Mouse (Mus musculus): Measurements from ENCODE around the gene B4galt2. TPM values are rescaled to one million over a fixed set of nuclear protein-coding genes. Genes with fewer than 3 reads are reported as not detected.

Gene B4galt2
- polyA plus RNA-seq, 1 experiment = 0.23 TPM

DNA sequence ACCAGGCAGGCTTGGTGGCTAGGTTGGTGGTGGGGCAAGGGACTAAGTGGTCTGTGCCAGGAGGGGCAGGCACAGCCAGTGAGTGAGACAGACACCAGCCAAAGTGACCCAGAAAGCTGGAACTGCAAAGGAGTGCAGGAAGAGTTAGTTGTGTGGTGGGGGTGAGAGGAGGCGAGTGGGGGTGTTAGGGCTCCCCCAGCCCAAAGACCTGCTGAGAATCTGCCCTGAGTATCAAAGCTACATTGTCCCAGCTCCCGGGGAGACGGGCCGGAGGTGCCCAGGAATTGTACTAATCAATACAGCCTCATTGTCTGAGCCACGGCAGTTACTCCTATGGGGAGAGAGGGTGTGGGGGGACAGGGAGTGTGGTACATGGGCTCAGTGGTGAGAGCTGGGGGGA, 33.8 kb downstream of the B4galt2 start:
- TF ChIP-seq GATA1 (IDR thresholded peaks at IDR 0.05; ENCODE audit: low read length) (no peak), TAL1 (IDR thresholded peaks at IDR 0.05; ENCODE audit: low read length) (no peak)
- Histone ChIP-seq H3K4me3 (replicated peaks) (no peak overlapping the region), H3K9me3 (ENCODE audit: control insufficient read depth, low read length) (no peaks in the 10 kb centered on the region), H3K36me3 (ENCODE audit: control insufficient read depth) (peaks cover 100% of the 10 kb centered on the region), H3K27me3 (ENCODE audit: control insufficient read depth) (no peaks in the 10 kb centered on the region; the same call in 1 of the 2 replicates), H3K4me1 (ENCODE audit: control insufficient read depth) (peaks cover 87% of the 10 kb centered on the region)

GRCm38 (mm10) chr4:117849063-117849462, 34.2 kb downstream of the B4galt2 start:
- no peak overlapping the region for H3K4me3 ChIP-seq (replicated peaks)
- TF ChIP-seq TAL1 (IDR thresholded peaks at IDR 0.05; ENCODE audit: low read length) (no peak), GATA1 (IDR thresholded peaks at IDR 0.05; ENCODE audit: low read length) (no peak)
- H3K36me3 ChIP-seq (ENCODE audit: control insufficient read depth) = peaks cover 100% of the 10 kb centered on the region
- H3K9me3 ChIP-seq (ENCODE audit: control insufficient read depth, low read length) = no peaks in the 10 kb centered on the region
- no peaks in the 10 kb centered on the region; the same call in 1 of the 2 replicates for H3K27me3 ChIP-seq (ENCODE audit: control insufficient read depth)
- H3K4me1 ChIP-seq (ENCODE audit: control insufficient read depth) = peaks cover 88% of the 10 kb centered on the region

DNA sequence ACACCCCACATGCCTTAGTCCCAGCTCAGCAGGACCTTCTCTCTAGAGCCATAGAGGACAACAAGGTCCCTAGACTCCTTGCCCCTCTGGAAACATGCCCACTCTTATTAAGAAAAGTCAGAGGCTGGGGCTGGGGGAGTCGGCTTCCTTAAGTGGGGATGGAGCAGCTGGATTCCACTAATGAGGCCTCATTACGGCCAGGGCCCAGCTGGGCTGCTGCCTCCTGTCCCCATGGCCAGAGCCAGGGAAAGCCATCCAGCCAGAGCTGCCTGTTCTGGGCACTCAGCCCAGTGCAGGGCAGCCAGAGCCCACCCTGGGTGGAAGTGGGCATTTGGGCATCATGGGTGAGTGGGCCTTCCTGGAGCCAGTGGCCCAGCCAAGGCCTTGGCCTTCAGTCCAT, 36.3 kb downstream of the B4galt2 start:
- no peak for TF ChIP-seq GATA1 (IDR thresholded peaks at IDR 0.05; ENCODE audit: low read length)
- no peak for TF ChIP-seq TAL1 (IDR thresholded peaks at IDR 0.05; ENCODE audit: low read length)
- Histone ChIP-seq H3K9me3 (ENCODE audit: control insufficient read depth, low read length) (no peaks in the 10 kb centered on the region), H3K4me3 (replicated peaks) (no peak overlapping the region), H3K27me3 (ENCODE audit: control insufficient read depth) (no peaks in the 10 kb centered on the region; the same call in 1 of the 2 replicates), H3K36me3 (ENCODE audit: control insufficient read depth) (peaks cover 100% of the 10 kb centered on the region), H3K4me1 (ENCODE audit: control insufficient read depth) (peaks cover 82% of the 10 kb centered on the region)

DNA sequence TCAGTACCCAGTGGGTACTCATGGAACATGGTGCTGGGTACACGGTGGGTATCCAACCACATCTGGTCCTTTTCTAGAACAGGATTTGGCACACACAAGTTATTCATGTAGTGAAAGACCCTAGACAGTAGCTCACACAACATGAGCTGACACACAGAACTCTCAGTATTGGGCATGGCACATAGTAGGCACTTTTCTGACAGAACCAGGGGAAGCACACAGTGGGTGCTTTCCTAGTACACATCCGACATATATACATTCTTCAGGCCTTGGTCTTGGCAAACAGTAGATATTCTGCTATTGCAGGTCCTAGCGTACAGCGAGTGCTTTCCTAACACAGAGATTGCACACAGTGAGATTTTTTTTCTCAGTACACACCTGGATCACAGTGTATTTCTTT, 37.0 kb downstream of the B4galt2 start:
- TF ChIP-seq TAL1 (IDR thresholded peaks at IDR 0.05; ENCODE audit: low read length) (no peak), GATA1 (IDR thresholded peaks at IDR 0.05; ENCODE audit: low read length) (no peak)
- Histone ChIP-seq H3K4me3 (replicated peaks) (no peak overlapping the region), H3K27me3 (ENCODE audit: control insufficient read depth) (no peaks in the 10 kb centered on the region; the same call in 1 of the 2 replicates), H3K9me3 (ENCODE audit: control insufficient read depth, low read length) (no peaks in the 10 kb centered on the region), H3K4me1 (ENCODE audit: control insufficient read depth) (peaks cover 88% of the 10 kb centered on the region), H3K36me3 (ENCODE audit: control insufficient read depth) (peaks cover 100% of the 10 kb centered on the region)

DNA sequence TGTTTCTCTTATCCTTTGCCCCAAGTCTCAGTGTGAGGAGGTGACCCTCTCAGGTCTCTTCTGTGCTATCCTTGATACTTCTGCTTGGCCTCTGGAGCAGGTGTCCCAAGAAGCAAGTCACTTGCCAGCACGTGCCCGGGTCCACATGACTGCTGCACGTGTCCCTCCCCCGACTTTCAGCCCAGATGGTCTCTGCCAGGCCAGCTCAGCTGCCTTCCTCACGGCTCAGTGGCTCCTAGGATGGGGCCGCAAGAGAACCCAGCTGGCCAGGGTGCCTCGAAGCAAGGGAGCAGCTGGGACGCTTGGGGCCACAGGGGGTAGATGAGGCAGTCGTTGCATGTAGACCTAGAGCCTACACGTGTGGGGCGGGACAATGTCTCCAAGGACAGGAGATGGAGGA, 38.0 kb downstream of the B4galt2 start:
- peaks cover 91% of the 10 kb centered on the region for H3K4me1 ChIP-seq (ENCODE audit: control insufficient read depth)
- peaks cover 100% of the 10 kb centered on the region for H3K36me3 ChIP-seq (ENCODE audit: control insufficient read depth)
- TF ChIP-seq GATA1 (IDR thresholded peaks at IDR 0.05; ENCODE audit: low read length) = no peak
- TF ChIP-seq TAL1 (IDR thresholded peaks at IDR 0.05; ENCODE audit: low read length) = no peak
- no peaks in the 10 kb centered on the region for H3K9me3 ChIP-seq (ENCODE audit: control insufficient read depth, low read length)
- no peak overlapping the region for H3K4me3 ChIP-seq (replicated peaks)
- H3K27me3 ChIP-seq (ENCODE audit: control insufficient read depth) = no peaks in the 10 kb centered on the region; the same call in 1 of the 2 replicates

DNA sequence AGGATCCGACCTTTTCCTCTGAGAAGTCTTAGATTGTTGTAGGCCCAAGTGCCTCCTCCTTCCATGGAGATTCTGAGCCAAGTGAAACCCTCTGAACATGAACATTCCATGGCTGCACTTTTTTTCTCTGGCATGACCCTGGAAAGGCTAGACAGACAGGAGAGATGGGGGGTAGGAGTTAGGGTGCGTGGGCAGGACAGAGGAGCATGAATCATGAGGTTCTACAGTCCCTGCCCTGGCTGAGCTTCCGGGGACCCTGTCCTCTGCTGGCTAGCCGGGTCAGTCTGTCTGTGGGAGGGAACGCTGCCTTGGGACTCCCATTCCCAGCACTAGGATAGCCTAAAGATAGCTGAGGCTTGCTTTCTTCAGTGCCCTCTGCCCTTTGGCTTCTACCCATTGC, 38.8 kb downstream of the B4galt2 start:
- no peaks in the 10 kb centered on the region for H3K9me3 ChIP-seq (ENCODE audit: control insufficient read depth, low read length)
- H3K4me1 ChIP-seq (ENCODE audit: control insufficient read depth) = peaks cover 91% of the 10 kb centered on the region
- no peaks in the 10 kb centered on the region; the same call in 1 of the 2 replicates for H3K27me3 ChIP-seq (ENCODE audit: control insufficient read depth)
- H3K4me3 ChIP-seq (replicated peaks) = no peak overlapping the region
- H3K36me3 ChIP-seq (ENCODE audit: control insufficient read depth) = peaks cover 100% of the 10 kb centered on the region
- TF ChIP-seq GATA1 (IDR thresholded peaks at IDR 0.05; ENCODE audit: low read length) (no peak), TAL1 (IDR thresholded peaks at IDR 0.05; ENCODE audit: low read length) (no peak)

DNA sequence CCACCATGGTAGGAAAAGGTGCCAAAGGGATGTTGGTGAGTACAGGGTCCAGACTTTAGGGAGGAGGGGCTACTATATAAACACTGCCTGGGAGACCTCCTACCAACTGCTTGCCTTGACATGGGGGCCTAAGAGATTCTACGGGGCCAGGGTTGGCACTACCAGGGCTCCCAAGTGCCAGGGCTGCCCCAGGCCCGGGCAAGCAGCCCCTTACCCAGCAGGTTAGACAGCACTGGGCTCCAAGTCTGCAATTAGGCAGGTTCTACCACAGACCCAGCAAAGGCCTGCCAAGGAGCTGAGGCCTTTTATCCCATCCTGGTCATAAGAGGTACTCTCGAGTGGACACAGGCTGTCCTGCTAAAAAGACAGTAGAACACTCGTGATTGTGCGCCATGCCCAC, 40.2 kb downstream of the B4galt2 start:
- no peaks in the 10 kb centered on the region; the same call in 1 of the 2 replicates for H3K27me3 ChIP-seq (ENCODE audit: control insufficient read depth)

GRCm38 (mm10) chr4:117841566-117841965, 41.7 kb downstream of the B4galt2 start:
- H3K9me3 ChIP-seq (ENCODE audit: control insufficient read depth, low read length) = no peaks in the 10 kb centered on the region
- no peak overlapping the region for H3K4me3 ChIP-seq (replicated peaks)
- H3K27me3 ChIP-seq (ENCODE audit: control insufficient read depth) = no peaks in the 10 kb centered on the region; the same call in 1 of the 2 replicates
- peaks cover 100% of the 10 kb centered on the region for H3K36me3 ChIP-seq (ENCODE audit: control insufficient read depth)
- peaks cover 94% of the 10 kb centered on the region for H3K4me1 ChIP-seq (ENCODE audit: control insufficient read depth)
- no peak for TF ChIP-seq TAL1 (IDR thresholded peaks at IDR 0.05; ENCODE audit: low read length)
- TF ChIP-seq GATA1 (IDR thresholded peaks at IDR 0.05; ENCODE audit: low read length) = no peak

More for the DNA sequence above, 40.2 kb downstream of the B4galt2 start:
- Histone ChIP-seq H3K36me3 (ENCODE audit: control insufficient read depth) (peaks cover 100% of the 10 kb centered on the region), H3K4me1 (ENCODE audit: control insufficient read depth) (peaks cover 91% of the 10 kb centered on the region), H3K4me3 (replicated peaks) (no peak overlapping the region), H3K9me3 (ENCODE audit: control insufficient read depth, low read length) (no peaks in the 10 kb centered on the region)
- TF ChIP-seq GATA1 (IDR thresholded peaks at IDR 0.05; ENCODE audit: low read length) = no peak
- TF ChIP-seq TAL1 (IDR thresholded peaks at IDR 0.05; ENCODE audit: low read length) = no peak

DNA sequence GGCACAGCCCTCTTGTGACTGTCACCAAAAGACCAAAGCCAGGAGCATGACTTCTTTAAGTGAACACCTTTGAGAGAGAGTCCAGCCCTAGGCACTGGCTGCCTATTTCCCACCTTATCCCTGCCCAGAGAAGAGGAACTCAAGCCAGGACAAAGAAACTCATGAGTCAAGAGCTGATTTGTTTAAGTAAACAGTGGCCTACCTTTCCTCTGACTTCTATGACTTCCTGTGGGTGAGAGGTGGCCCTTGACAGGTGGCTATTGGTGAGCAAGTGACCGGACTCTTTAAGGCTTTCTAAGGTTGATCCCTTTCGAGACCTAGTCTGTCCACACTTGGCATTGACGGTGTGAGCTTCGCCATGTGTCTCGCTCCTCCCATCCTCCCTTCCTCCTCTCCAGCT, 42.5 kb downstream of the B4galt2 start:
- no peaks in the 10 kb centered on the region; the same call in 1 of the 2 replicates for H3K27me3 ChIP-seq (ENCODE audit: control insufficient read depth)
- H3K4me1 ChIP-seq (ENCODE audit: control insufficient read depth) = peaks cover 86% of the 10 kb centered on the region
- peaks cover 99% of the 10 kb centered on the region for H3K36me3 ChIP-seq (ENCODE audit: control insufficient read depth)
- no peak for TF ChIP-seq TAL1 (IDR thresholded peaks at IDR 0.05; ENCODE audit: low read length)
- no peak for TF ChIP-seq GATA1 (IDR thresholded peaks at IDR 0.05; ENCODE audit: low read length)
- no peak overlapping the region for H3K4me3 ChIP-seq (replicated peaks)
- H3K9me3 ChIP-seq (ENCODE audit: control insufficient read depth, low read length) = no peaks in the 10 kb centered on the region

GRCm38 (mm10) chr4:117839366-117839765, 43.9 kb downstream of the B4galt2 start:
- TF ChIP-seq GATA1 (IDR thresholded peaks at IDR 0.05; ENCODE audit: low read length) = no peak
- TF ChIP-seq TAL1 (IDR thresholded peaks at IDR 0.05; ENCODE audit: low read length) = no peak
- H3K27me3 ChIP-seq (ENCODE audit: control insufficient read depth) = no peaks in the 10 kb centered on the region

More at GRCm38 (mm10) chr4:117839366-117839765, 43.9 kb downstream of the B4galt2 start:
- Histone ChIP-seq H3K9me3 (ENCODE audit: control insufficient read depth, low read length) (no peaks in the 10 kb centered on the region), H3K4me3 (replicated peaks) (peak overlapping the region; percentile 19), H3K4me1 (ENCODE audit: control insufficient read depth) (peaks cover 78% of the 10 kb centered on the region), H3K36me3 (ENCODE audit: control insufficient read depth) (peaks cover 90% of the 10 kb centered on the region)

Data from erythroblast, embryonic 14.5 days (primary cell).